Mouse (Mus musculus): ENCODE measurements around the gene Kcnb1. TPM values are rescaled to one million over a fixed set of nuclear protein-coding genes. Genes with fewer than 3 reads are reported as not detected.
A peak's percentile ranks its signal among the peaks of the same experiment; 100 is the strongest.

The Kcnb1 gene
- polyA plus RNA-seq, 1 experiment = 0.62 TPM

- peak overlapping the region; percentile 90 for H3K4me3 ChIP-seq (ENCODE audit: insufficient read depth, low read length)
- H3K27ac ChIP-seq (ENCODE audit: insufficient read depth, low read depth, low read length) = peak overlapping the region; percentile 99
- H3K4me1 ChIP-seq (ENCODE audit: control insufficient read depth, insufficient read depth, low read length) = peaks cover 45% of the 10 kb centered on the region
- no peak for TF ChIP-seq CTCF (IDR thresholded peaks at IDR 0.05; ENCODE audit: low read depth, low read length)
- no peak for TF ChIP-seq POLR2A (IDR thresholded peaks at IDR 0.05; ENCODE audit: borderline replicate concordance, low read depth, low read length)
Observed at GRCm38 (mm10) chr2:167060360-167060759, 129.6 kb downstream of the Kcnb1 start.

- Histone ChIP-seq H3K4me3 (ENCODE audit: insufficient read depth, low read length) (peak overlapping the region; percentile 90), H3K27ac (ENCODE audit: insufficient read depth, low read depth, low read length) (peak overlapping the region; percentile 99), H3K4me1 (ENCODE audit: control insufficient read depth, insufficient read depth, low read length) (peaks cover 46% of the 10 kb centered on the region)
- TF ChIP-seq POLR2A (IDR thresholded peaks at IDR 0.05; ENCODE audit: borderline replicate concordance, low read depth, low read length) (no peak), CTCF (IDR thresholded peaks at IDR 0.05; ENCODE audit: low read depth, low read length) (no peak)
Observed at GRCm38 (mm10) chr2:167059960-167060359, 130.0 kb downstream of the Kcnb1 start.

GRCm38 (mm10) chr2:167059536-167059935, 130.4 kb downstream of the Kcnb1 start:
- Histone ChIP-seq H3K27ac (ENCODE audit: insufficient read depth, low read depth, low read length) (peak overlapping the region; percentile 99), H3K4me1 (ENCODE audit: control insufficient read depth, insufficient read depth, low read length) (peaks cover 46% of the 10 kb centered on the region), H3K4me3 (ENCODE audit: insufficient read depth, low read length) (peak overlapping the region; percentile 90)
- TF ChIP-seq CTCF (IDR thresholded peaks at IDR 0.05; ENCODE audit: low read depth, low read length) (no peak), POLR2A (IDR thresholded peaks at IDR 0.05; ENCODE audit: borderline replicate concordance, low read depth, low read length) (no peak)

GRCm38 (mm10) chr2:167058814-167059387, 131.1 kb downstream of the Kcnb1 start:
- H3K4me3 ChIP-seq (ENCODE audit: insufficient read depth, low read length) = peak overlapping the region; percentile 7; the same call in 1 of the 2 replicates
- peaks cover 48% of the 10 kb centered on the region for H3K4me1 ChIP-seq (ENCODE audit: control insufficient read depth, insufficient read depth, low read length)

GRCm38 (mm10) chr2:167058201-167058600, 131.8 kb downstream of the Kcnb1 start:
- Histone ChIP-seq H3K4me1 (ENCODE audit: control insufficient read depth, insufficient read depth, low read length) (peaks cover 54% of the 10 kb centered on the region), H3K27ac (ENCODE audit: insufficient read depth, low read depth, low read length) (peak overlapping the region; percentile 83), H3K4me3 (ENCODE audit: insufficient read depth, low read length) (peak overlapping the region; percentile 10; the same call in 1 of the 2 replicates)
- TF ChIP-seq CTCF (IDR thresholded peaks at IDR 0.05; ENCODE audit: low read depth, low read length) (no peak), POLR2A (IDR thresholded peaks at IDR 0.05; ENCODE audit: borderline replicate concordance, low read depth, low read length) (no peak)

More at GRCm38 (mm10) chr2:167058814-167059387, 131.1 kb downstream of the Kcnb1 start:
- TF ChIP-seq POLR2A (IDR thresholded peaks at IDR 0.05; ENCODE audit: borderline replicate concordance, low read depth, low read length) = no peak
- no peak for TF ChIP-seq CTCF (IDR thresholded peaks at IDR 0.05; ENCODE audit: low read depth, low read length)
- peak overlapping the region; percentile 83 for H3K27ac ChIP-seq (ENCODE audit: insufficient read depth, low read depth, low read length)

- Histone ChIP-seq H3K4me3 (ENCODE audit: insufficient read depth, low read length) (no peak overlapping the region), H3K4me1 (ENCODE audit: control insufficient read depth, insufficient read depth, low read length) (peaks cover 58% of the 10 kb centered on the region), H3K27ac (ENCODE audit: insufficient read depth, low read depth, low read length) (no peak overlapping the region)
- TF ChIP-seq CTCF (IDR thresholded peaks at IDR 0.05; ENCODE audit: low read depth, low read length) = no peak
- TF ChIP-seq POLR2A (IDR thresholded peaks at IDR 0.05; ENCODE audit: borderline replicate concordance, low read depth, low read length) = no peak
Observed at GRCm38 (mm10) chr2:167056942-167057323, 133.0 kb downstream of the Kcnb1 start.

- H3K4me1 ChIP-seq (ENCODE audit: control insufficient read depth, insufficient read depth, low read length) = peaks cover 58% of the 10 kb centered on the region
- H3K4me3 ChIP-seq (ENCODE audit: insufficient read depth, low read length) = no peak overlapping the region
- TF ChIP-seq POLR2A (IDR thresholded peaks at IDR 0.05; ENCODE audit: borderline replicate concordance, low read depth, low read length) (no peak), CTCF (IDR thresholded peaks at IDR 0.05; ENCODE audit: low read depth, low read length) (no peak)
- H3K27ac ChIP-seq (ENCODE audit: insufficient read depth, low read depth, low read length) = no peak overlapping the region
Observed at GRCm38 (mm10) chr2:167056210-167056941, 133.6 kb downstream of the Kcnb1 start.

- TF ChIP-seq POLR2A (IDR thresholded peaks at IDR 0.05; ENCODE audit: borderline replicate concordance, low read depth, low read length) (no peak), CTCF (IDR thresholded peaks at IDR 0.05; ENCODE audit: low read depth, low read length) (no peak)
- H3K27ac ChIP-seq (ENCODE audit: insufficient read depth, low read depth, low read length) = no peak overlapping the region
- no peak overlapping the region for H3K4me3 ChIP-seq (ENCODE audit: insufficient read depth, low read length)
- H3K4me1 ChIP-seq (ENCODE audit: control insufficient read depth, insufficient read depth, low read length) = peaks cover 56% of the 10 kb centered on the region
Observed at GRCm38 (mm10) chr2:167055386-167055785, 134.6 kb downstream of the Kcnb1 start.

- TF ChIP-seq CTCF (IDR thresholded peaks at IDR 0.05; ENCODE audit: low read depth, low read length) = no peak
- no peak for TF ChIP-seq POLR2A (IDR thresholded peaks at IDR 0.05; ENCODE audit: borderline replicate concordance, low read depth, low read length)
Observed at GRCm38 (mm10) chr2:167053127-167053844, 136.7 kb downstream of the Kcnb1 start.

More at GRCm38 (mm10) chr2:167053127-167053844, 136.7 kb downstream of the Kcnb1 start:
- H3K4me1 ChIP-seq (ENCODE audit: control insufficient read depth, insufficient read depth, low read length) = peaks cover 43% of the 10 kb centered on the region
- no peak overlapping the region for H3K4me3 ChIP-seq (ENCODE audit: insufficient read depth, low read length)
- H3K27ac ChIP-seq (ENCODE audit: insufficient read depth, low read depth, low read length) = no peak overlapping the region
